Mouse (Mus musculus): ENCODE results near the gene Adgrb2. TPM values are rescaled to one million over a fixed set of nuclear protein-coding genes. Genes with fewer than 3 reads are reported as not detected.

Adgrb2 gene
- polyA plus RNA-seq, 1 experiment from 2014 or later = 1.1 TPM

DNA sequence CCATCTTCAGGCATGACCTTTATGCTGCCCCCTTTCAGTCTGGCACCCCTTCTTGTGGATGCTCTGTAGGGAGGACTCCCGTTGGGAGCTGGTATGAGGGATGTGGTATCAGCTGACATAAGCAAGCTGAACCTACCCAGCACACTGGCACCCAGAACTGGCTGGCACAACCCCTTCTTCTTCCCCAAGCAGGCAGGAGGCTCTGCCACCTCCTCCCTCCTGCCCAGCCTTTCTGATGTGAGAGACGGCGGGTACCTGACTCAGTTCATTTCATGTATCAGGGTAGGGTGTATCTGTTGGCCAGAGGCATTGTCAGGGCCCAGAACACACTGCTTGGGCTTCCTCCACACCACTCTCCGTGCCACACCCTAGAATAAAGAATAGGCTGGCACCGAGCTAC lies 10.1 kb downstream of the Adgrb2 start:
- ATAC-seq (replicated peaks; ENCODE audit: low FRiP score) = no peak
- 73% methylated on average over 5 of the region's 5 CpGs for WGBS
- peaks cover 51% of the 10 kb centered on the region for H3K27me3 ChIP-seq (replicated peaks; ENCODE audit: control insufficient read depth, insufficient read depth, low read length)

DNA sequence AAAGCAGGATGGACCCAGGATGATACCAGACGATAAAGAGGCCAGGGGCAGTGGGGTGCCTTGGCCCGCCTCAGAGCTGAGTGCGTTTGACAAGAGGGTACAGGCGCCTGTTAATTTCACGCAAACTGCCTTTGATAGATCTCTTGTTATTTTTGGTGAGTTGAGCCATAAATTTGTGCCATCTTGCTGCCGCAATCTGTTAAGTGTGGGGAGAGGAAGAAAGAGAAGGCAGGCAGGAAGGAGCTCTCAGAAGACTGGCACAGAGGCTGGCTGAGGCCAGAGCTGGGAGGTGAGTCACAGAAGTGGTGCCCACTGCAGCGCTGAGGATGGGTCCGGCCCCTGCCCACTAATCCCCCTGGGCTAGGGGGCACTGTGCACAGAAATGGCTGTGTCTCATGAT lies 10.6 kb downstream of the Adgrb2 start:
- DNase-seq (ENCODE audit: low spot score) (no peak), ATAC-seq (replicated peaks; ENCODE audit: low FRiP score) (no peak)
- H3K27me3 ChIP-seq (replicated peaks; ENCODE audit: control insufficient read depth, insufficient read depth, low read length) = peaks cover 50% of the 10 kb centered on the region
- no peaks in the 10 kb centered on the region for H3K4me1 ChIP-seq (replicated peaks; ENCODE audit: control insufficient read depth, insufficient read depth, low read length)
- no peak overlapping the region for H3K27ac ChIP-seq (ENCODE audit: low read depth, low read length)
- WGBS = 87% methylated on average over 8 of the region's 8 CpGs
- no peaks in the 10 kb centered on the region for H3K36me3 ChIP-seq (ENCODE audit: control insufficient read depth, insufficient read depth, low read length)
- no peak overlapping the region for H3K4me2 ChIP-seq
- H3K9ac ChIP-seq (ENCODE audit: low read depth, low read length) = no peak overlapping the region
- no peaks in the 10 kb centered on the region for H3K9me3 ChIP-seq (ENCODE audit: control insufficient read depth, low read length)
- no peak overlapping the region for H3K4me3 ChIP-seq (ENCODE audit: low read depth, low read length)

More for the DNA sequence above, 10.1 kb downstream of the Adgrb2 start:
- H3K4me3 ChIP-seq (ENCODE audit: low read depth, low read length) = no peak overlapping the region
- H3K9me3 ChIP-seq (ENCODE audit: control insufficient read depth, low read length) = no peaks in the 10 kb centered on the region
- H3K27ac ChIP-seq (ENCODE audit: low read depth, low read length) = no peak overlapping the region
- H3K36me3 ChIP-seq (ENCODE audit: control insufficient read depth, insufficient read depth, low read length) = no peaks in the 10 kb centered on the region
- no peak overlapping the region for H3K4me2 ChIP-seq
- H3K9ac ChIP-seq (ENCODE audit: low read depth, low read length) = no peak overlapping the region
- no peak for DNase-seq (ENCODE audit: low spot score)
- no peaks in the 10 kb centered on the region for H3K4me1 ChIP-seq (replicated peaks; ENCODE audit: control insufficient read depth, insufficient read depth, low read length)

DNA sequence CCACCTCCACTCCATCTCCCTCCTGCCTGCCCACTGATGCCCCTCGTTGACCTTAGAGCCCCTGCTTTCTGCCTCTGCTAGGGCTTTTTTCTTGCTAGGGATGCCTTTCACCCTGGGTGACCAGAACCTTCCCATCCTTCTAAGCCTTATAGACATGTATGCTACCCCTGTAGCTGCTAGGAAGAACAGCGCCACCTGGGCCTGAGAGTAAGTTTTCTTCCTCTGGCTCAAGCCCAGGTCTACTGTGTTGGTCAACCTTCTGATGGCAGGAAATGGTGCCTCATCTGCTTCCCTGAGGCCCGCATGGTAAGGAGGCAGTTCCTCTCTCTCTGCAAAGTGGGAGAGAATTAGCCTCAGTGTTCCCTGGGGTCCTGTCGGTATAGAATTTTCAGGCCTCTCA lies 11.3 kb downstream of the Adgrb2 start:
- H3K9me3 ChIP-seq (ENCODE audit: control insufficient read depth, low read length) = no peaks in the 10 kb centered on the region
- no peak overlapping the region for H3K4me2 ChIP-seq
- no peak overlapping the region for H3K9ac ChIP-seq (ENCODE audit: low read depth, low read length)
- no peaks in the 10 kb centered on the region for H3K36me3 ChIP-seq (ENCODE audit: control insufficient read depth, insufficient read depth, low read length)
- 59% methylated on average over 4 of the region's 4 CpGs for WGBS
- H3K27me3 ChIP-seq (replicated peaks; ENCODE audit: control insufficient read depth, insufficient read depth, low read length) = peaks cover 51% of the 10 kb centered on the region
- no peak for DNase-seq (ENCODE audit: low spot score)
- H3K4me3 ChIP-seq (ENCODE audit: low read depth, low read length) = no peak overlapping the region
- no peak overlapping the region for H3K27ac ChIP-seq (ENCODE audit: low read depth, low read length)
- no peaks in the 10 kb centered on the region for H3K4me1 ChIP-seq (replicated peaks; ENCODE audit: control insufficient read depth, insufficient read depth, low read length)
- no peak for ATAC-seq (replicated peaks; ENCODE audit: low FRiP score)

- H3K27ac ChIP-seq (ENCODE audit: low read depth, low read length) = no peak overlapping the region
- no peak overlapping the region for H3K9ac ChIP-seq (ENCODE audit: low read depth, low read length)
- H3K9me3 ChIP-seq (ENCODE audit: control insufficient read depth, low read length) = no peaks in the 10 kb centered on the region
- no peaks in the 10 kb centered on the region for H3K4me1 ChIP-seq (replicated peaks; ENCODE audit: control insufficient read depth, insufficient read depth, low read length)
- 47% methylated on average over 11 of the region's 11 CpGs for WGBS
- H3K27me3 ChIP-seq (replicated peaks; ENCODE audit: control insufficient read depth, insufficient read depth, low read length) = peaks cover 49% of the 10 kb centered on the region
- H3K36me3 ChIP-seq (ENCODE audit: control insufficient read depth, insufficient read depth, low read length) = no peaks in the 10 kb centered on the region
- no peak for ATAC-seq (replicated peaks; ENCODE audit: low FRiP score)
- H3K4me3 ChIP-seq (ENCODE audit: low read depth, low read length) = no peak overlapping the region
- DNase-seq (ENCODE audit: low spot score) = no peak
- no peak overlapping the region for H3K4me2 ChIP-seq
Observed at GRCm38 (mm10) chr4:129998124-129998523, 13.5 kb downstream of the Adgrb2 start.

GRCm38 (mm10) chr4:130001710-130002109 lies 17.0 kb downstream of the Adgrb2 start:
- no peak overlapping the region for H3K27ac ChIP-seq (ENCODE audit: low read depth, low read length)

DNA sequence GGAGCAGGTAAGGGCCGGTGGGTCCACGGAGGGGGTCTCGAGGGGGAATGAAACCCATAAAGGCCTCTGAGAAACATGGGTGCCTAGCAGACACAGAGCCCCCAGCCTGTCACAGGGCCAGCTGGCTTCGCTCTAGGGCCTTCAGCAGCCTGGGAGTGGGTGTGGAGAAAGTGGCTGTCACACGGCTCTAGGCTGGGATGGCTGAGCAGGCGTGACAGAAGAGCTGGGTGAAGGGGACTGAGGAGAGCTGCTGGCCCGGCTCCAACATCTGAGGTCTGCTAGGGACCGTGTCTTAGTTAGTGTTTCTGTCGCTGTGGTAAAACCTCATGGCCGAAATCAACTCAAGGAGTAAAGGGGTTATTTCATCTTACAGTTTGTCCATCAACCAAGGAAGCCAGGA lies 17.5 kb downstream of the Adgrb2 start:
- Histone ChIP-seq H3K27ac (ENCODE audit: low read depth, low read length) (no peak overlapping the region), H3K4me1 (replicated peaks; ENCODE audit: control insufficient read depth, insufficient read depth, low read length) (0 out of 2 replicates have a peak, but pooled peaks cover 3% of the 10 kb centered on the region), H3K27me3 (replicated peaks; ENCODE audit: control insufficient read depth, insufficient read depth, low read length) (peaks cover 59% of the 10 kb centered on the region), H3K9me3 (ENCODE audit: control insufficient read depth, low read length) (no peaks in the 10 kb centered on the region), H3K4me3 (ENCODE audit: low read depth, low read length) (no peak overlapping the region), H3K4me2 (no peak overlapping the region), H3K9ac (ENCODE audit: low read depth, low read length) (no peak overlapping the region), H3K36me3 (ENCODE audit: control insufficient read depth, insufficient read depth, low read length) (no peaks in the 10 kb centered on the region)
- ATAC-seq (replicated peaks; ENCODE audit: low FRiP score) = no peak
- WGBS = 76% methylated on average over 10 of the region's 10 CpGs
- DNase-seq (ENCODE audit: low spot score) = no peak

More at GRCm38 (mm10) chr4:130001710-130002109, 17.0 kb downstream of the Adgrb2 start:
- H3K4me2 ChIP-seq = no peak overlapping the region
- ATAC-seq (replicated peaks; ENCODE audit: low FRiP score) = no peak
- H3K4me1 ChIP-seq (replicated peaks; ENCODE audit: control insufficient read depth, insufficient read depth, low read length) = 0 out of 2 replicates have a peak, but pooled peaks cover 2% of the 10 kb centered on the region
- H3K36me3 ChIP-seq (ENCODE audit: control insufficient read depth, insufficient read depth, low read length) = no peaks in the 10 kb centered on the region
- H3K27me3 ChIP-seq (replicated peaks; ENCODE audit: control insufficient read depth, insufficient read depth, low read length) = peaks cover 54% of the 10 kb centered on the region
- WGBS = 35% methylated on average over 5 of the region's 5 CpGs
- no peaks in the 10 kb centered on the region for H3K9me3 ChIP-seq (ENCODE audit: control insufficient read depth, low read length)
- DNase-seq (ENCODE audit: low spot score) = no peak
- no peak overlapping the region for H3K4me3 ChIP-seq (ENCODE audit: low read depth, low read length)
- no peak overlapping the region for H3K9ac ChIP-seq (ENCODE audit: low read depth, low read length)

DNA sequence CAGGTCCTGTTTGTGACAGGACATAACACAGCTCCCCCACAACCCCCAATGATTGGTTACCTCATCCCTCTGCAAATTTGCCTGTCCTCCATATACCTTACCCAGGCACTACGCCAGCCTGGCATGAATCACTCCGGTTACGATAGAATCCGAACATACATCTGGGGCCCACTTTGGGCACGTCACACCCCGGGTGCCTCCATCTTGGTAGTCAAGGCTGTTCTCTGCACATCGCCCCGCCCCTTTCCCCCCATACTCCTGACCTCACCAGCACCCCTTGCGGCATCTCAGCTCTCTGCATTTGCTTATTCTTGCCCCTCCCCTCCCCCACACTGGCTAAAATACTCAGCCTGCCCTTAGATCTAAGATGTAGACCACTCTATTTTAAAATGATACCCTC lies 20.9 kb downstream of the Adgrb2 start:
- Histone ChIP-seq H3K9me3 (ENCODE audit: control insufficient read depth, low read length) (no peaks in the 10 kb centered on the region), H3K4me1 (replicated peaks; ENCODE audit: control insufficient read depth, insufficient read depth, low read length) (0 out of 2 replicates have a peak, but pooled peaks cover 3% of the 10 kb centered on the region), H3K27ac (ENCODE audit: low read depth, low read length) (no peak overlapping the region), H3K4me2 (no peak overlapping the region), H3K4me3 (ENCODE audit: low read depth, low read length) (no peak overlapping the region), H3K27me3 (replicated peaks; ENCODE audit: control insufficient read depth, insufficient read depth, low read length) (peaks cover 56% of the 10 kb centered on the region), H3K36me3 (ENCODE audit: control insufficient read depth, insufficient read depth, low read length) (no peaks in the 10 kb centered on the region), H3K9ac (ENCODE audit: low read depth, low read length) (no peak overlapping the region)
- DNase-seq (ENCODE audit: low spot score) (no peak), ATAC-seq (replicated peaks; ENCODE audit: low FRiP score) (no peak)
- 51% methylated on average over 9 of the region's 9 CpGs for WGBS

GRCm38 (mm10) chr4:130006533-130006932 lies 21.9 kb downstream of the Adgrb2 start:
- DNase-seq (ENCODE audit: low spot score) = no peak
- Histone ChIP-seq H3K4me1 (replicated peaks; ENCODE audit: control insufficient read depth, insufficient read depth, low read length) (0 out of 2 replicates have a peak, but pooled peaks cover 3% of the 10 kb centered on the region), H3K4me2 (peak overlapping the region; percentile 58), H3K9me3 (ENCODE audit: control insufficient read depth, low read length) (no peaks in the 10 kb centered on the region), H3K4me3 (ENCODE audit: low read depth, low read length) (peak overlapping the region; percentile 29), H3K36me3 (ENCODE audit: control insufficient read depth, insufficient read depth, low read length) (no peaks in the 10 kb centered on the region), H3K27ac (ENCODE audit: low read depth, low read length) (no peak overlapping the region), H3K9ac (ENCODE audit: low read depth, low read length) (no peak overlapping the region), H3K27me3 (replicated peaks; ENCODE audit: control insufficient read depth, insufficient read depth, low read length) (peaks cover 52% of the 10 kb centered on the region)
- ATAC-seq (replicated peaks; ENCODE audit: low FRiP score) = no peak; the same call in 1 of the 2 replicates
- WGBS = 7% methylated on average over 22 of the region's 25 CpGs

DNA sequence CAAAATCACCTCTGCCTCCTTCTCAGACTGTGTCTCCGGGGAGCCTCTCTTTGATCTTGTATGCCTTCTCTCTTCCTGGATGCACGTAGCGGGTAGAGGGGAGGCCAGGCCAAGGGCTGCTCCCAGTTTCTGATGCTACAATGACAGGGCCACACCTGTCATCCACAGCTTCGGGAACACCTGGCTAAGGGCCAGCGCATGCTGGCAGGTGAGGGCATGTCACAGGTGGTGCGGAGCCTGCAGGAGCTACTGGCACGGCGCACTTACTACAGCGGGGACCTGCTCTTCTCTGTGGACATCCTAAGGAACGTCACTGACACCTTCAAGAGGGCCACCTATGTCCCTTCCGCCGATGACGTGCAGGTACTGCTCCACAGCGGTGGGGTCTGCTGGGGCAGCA lies 24.4 kb downstream of the Adgrb2 start:
- Histone ChIP-seq H3K4me1 (replicated peaks; ENCODE audit: control insufficient read depth, insufficient read depth, low read length) (0 out of 2 replicates have a peak, but pooled peaks cover 3% of the 10 kb centered on the region), H3K36me3 (ENCODE audit: control insufficient read depth, insufficient read depth, low read length) (no peaks in the 10 kb centered on the region), H3K9me3 (ENCODE audit: control insufficient read depth, low read length) (no peaks in the 10 kb centered on the region), H3K27me3 (replicated peaks; ENCODE audit: control insufficient read depth, insufficient read depth, low read length) (peaks cover 53% of the 10 kb centered on the region), H3K4me2 (no peak overlapping the region), H3K27ac (ENCODE audit: low read depth, low read length) (no peak overlapping the region), H3K4me3 (ENCODE audit: low read depth, low read length) (no peak overlapping the region), H3K9ac (ENCODE audit: low read depth, low read length) (no peak overlapping the region)
- DNase-seq (ENCODE audit: low spot score) (no peak), ATAC-seq (replicated peaks; ENCODE audit: low FRiP score) (no peak)
- 65% methylated on average over 14 of the region's 14 CpGs for WGBS
